Mouse (Mus musculus): ENCODE data around the gene Dtx3l. TPM values are rescaled to one million over a fixed set of nuclear protein-coding genes. Genes with fewer than 3 reads are reported as not detected.

Dtx3l gene
- polyA plus RNA-seq, 1 experiment from 2014 or later, result 4.1 TPM

DNA sequence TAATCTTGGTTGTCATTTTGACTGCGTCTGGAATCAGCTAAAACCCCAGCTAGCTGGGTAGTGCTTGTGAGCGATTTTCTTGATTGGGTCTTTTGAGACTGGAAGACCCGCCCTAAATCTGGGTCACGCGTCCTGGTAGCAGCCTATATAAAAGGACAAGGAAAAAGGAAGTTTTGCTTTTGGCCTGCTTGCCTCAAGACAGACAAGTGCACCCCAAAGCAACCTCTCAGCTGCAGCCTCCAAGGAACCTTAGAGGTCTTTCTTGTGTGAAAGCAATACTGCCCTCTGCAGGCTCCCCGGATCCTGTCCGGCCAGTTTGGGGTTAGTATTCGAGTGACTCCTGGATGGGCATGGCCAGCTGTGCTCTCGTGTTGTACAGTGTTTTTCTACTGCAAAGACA, 739 bp upstream of the Dtx3l start:
- no peaks in the 10 kb centered on the region for H3K4me1 ChIP-seq (ENCODE audit: control insufficient read depth, insufficient read depth, low read length)
- no peak overlapping the region for H3K4me3 ChIP-seq (ENCODE audit: low read depth, low read length)
- H3K27me3 ChIP-seq (ENCODE audit: control insufficient read depth, insufficient read depth, low read length), result no peaks in the 10 kb centered on the region
- H3K27ac ChIP-seq (replicated peaks; ENCODE audit: low read depth, low read length), result no peak overlapping the region
- no peak for ATAC-seq (ENCODE audit: insufficient number of reproducible peaks, low FRiP score, low TSS enrichment, low read depth)
- no peaks in the 10 kb centered on the region for H3K36me3 ChIP-seq (ENCODE audit: control insufficient read depth, insufficient read depth, low read length)
- no peaks in the 10 kb centered on the region for H3K9me3 ChIP-seq (ENCODE audit: control insufficient read depth, low read length)
- DNase-seq (ENCODE audit: low spot score), result peak; percentile 80
- no peak overlapping the region for H3K9ac ChIP-seq (ENCODE audit: low read length)
- WGBS, result 19% methylated on average over 9 of the region's 9 CpGs
- peak overlapping the region; percentile 80 for H3K4me2 ChIP-seq (ENCODE audit: low read depth, severe bottlenecking)

DNA sequence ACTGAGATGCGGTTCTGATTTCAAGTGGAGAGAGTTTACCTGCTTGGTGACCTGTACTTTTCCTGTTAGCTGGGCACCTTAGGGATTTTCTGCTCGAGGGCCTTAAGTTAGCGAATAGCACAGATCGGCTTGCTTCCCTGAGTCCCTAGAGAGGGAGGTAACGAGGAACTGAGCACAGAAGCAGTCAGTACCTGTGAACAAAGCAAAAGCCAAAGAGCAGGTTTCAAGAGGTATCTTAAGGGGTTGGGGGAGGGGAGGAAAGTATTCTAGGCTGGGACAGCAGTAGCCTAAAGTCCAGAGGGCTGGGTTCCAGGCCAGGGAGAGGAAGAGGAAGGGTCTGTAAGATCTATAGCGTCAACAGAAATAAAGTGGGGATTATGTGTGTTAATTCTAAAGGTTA, 310 bp upstream of the Dtx3l start:
- H3K4me3 ChIP-seq (ENCODE audit: low read depth, low read length), result peak overlapping the region; percentile 59
- 6% methylated on average over 6 of the region's 6 CpGs for WGBS
- H3K4me2 ChIP-seq (ENCODE audit: low read depth, severe bottlenecking), result peak overlapping the region; percentile 80
- no peaks in the 10 kb centered on the region for H3K4me1 ChIP-seq (ENCODE audit: control insufficient read depth, insufficient read depth, low read length)
- H3K27ac ChIP-seq (replicated peaks; ENCODE audit: low read depth, low read length), result no peak overlapping the region
- no peaks in the 10 kb centered on the region for H3K9me3 ChIP-seq (ENCODE audit: control insufficient read depth, low read length)
- H3K27me3 ChIP-seq (ENCODE audit: control insufficient read depth, insufficient read depth, low read length), result no peaks in the 10 kb centered on the region
- H3K9ac ChIP-seq (ENCODE audit: low read length), result peak overlapping the region; percentile 71; the same call in 1 of the 2 replicates
- no peak for ATAC-seq (ENCODE audit: insufficient number of reproducible peaks, low FRiP score, low TSS enrichment, low read depth)
- no peak for DNase-seq (ENCODE audit: low spot score)
- no peaks in the 10 kb centered on the region for H3K36me3 ChIP-seq (ENCODE audit: control insufficient read depth, insufficient read depth, low read length)

DNA sequence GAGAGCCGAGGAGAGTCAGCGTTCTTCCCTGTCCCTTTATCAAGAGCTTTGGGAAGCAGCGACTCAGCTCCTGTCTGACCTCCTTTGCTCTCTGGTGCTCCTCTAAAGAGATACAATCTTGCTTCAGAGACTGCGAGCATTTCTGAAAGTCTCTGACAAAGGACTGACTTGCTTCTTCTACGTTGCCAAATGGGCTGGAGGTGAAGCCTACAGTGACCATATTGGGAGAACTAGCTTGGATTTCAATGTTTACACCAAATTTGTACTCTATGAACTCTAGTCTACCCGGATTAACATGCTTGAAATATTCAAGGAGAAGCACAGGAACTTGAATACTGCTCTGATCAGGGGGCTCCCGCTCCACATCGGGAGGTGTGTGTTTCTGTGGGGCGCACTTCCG, 5.8 kb downstream of the Dtx3l start:
- H3K4me1 ChIP-seq (ENCODE audit: control insufficient read depth, insufficient read depth, low read length), result no peaks in the 10 kb centered on the region
- H3K4me2 ChIP-seq (ENCODE audit: low read depth, severe bottlenecking), result no peak overlapping the region
- DNase-seq (ENCODE audit: low spot score), result no peak
- H3K9me3 ChIP-seq (ENCODE audit: control insufficient read depth, low read length), result no peaks in the 10 kb centered on the region
- WGBS, result 91% methylated on average over 10 of the region's 10 CpGs
- H3K9ac ChIP-seq (ENCODE audit: low read length), result no peak overlapping the region
- ATAC-seq (ENCODE audit: insufficient number of reproducible peaks, low FRiP score, low TSS enrichment, low read depth), result no peak
- H3K36me3 ChIP-seq (ENCODE audit: control insufficient read depth, insufficient read depth, low read length), result no peaks in the 10 kb centered on the region
- no peak overlapping the region for H3K27ac ChIP-seq (replicated peaks; ENCODE audit: low read depth, low read length)
- no peak overlapping the region for H3K4me3 ChIP-seq (ENCODE audit: low read depth, low read length)
- no peaks in the 10 kb centered on the region for H3K27me3 ChIP-seq (ENCODE audit: control insufficient read depth, insufficient read depth, low read length)

DNA sequence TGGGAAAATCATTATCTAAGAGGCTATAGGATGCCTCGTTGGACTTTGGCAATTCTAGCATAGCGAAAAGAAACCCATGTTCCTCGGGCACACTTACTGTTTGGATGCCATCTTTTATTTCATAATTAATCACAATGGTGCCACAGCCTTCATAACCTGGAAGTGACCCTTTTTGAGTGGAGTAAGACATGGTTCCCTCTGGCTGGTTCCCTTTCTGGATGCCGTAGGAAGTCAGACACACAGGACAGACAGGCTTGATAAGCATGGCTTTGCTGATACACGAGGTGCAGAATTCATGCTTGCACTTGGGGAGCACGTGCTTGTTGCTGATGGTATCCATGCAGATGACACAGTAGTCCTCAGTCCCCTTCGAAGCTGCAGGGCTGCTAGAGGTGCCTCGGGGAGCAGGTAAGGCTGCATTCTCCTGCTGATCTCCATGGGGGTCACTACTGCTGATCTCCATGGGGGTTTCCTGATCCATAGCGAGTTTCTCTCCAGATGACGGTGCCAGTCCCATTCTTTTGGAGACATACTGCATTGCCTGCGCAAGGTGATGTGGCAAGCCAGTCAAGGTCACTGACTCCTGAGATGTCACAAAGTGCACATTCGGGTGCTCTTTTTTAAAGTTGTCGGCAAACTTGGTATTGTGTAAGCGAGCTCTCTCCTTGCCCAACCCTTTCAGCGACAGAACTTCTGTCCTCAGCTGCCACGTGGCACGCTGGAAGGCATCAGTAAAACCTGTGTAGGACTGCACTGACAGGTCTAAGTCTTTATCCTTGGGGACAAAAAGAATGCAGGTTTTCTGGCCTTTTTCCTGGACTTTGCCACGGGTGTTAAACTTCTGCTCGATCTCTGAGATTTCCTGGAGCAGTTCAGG, 6.5 kb downstream of the Dtx3l start:
- Histone ChIP-seq H3K27me3 (ENCODE audit: control insufficient read depth, insufficient read depth, low read length) (no peaks in the 10 kb centered on the region), H3K9me3 (ENCODE audit: control insufficient read depth, low read length) (no peaks in the 10 kb centered on the region), H3K4me2 (ENCODE audit: low read depth, severe bottlenecking) (no peak overlapping the region), H3K36me3 (ENCODE audit: control insufficient read depth, insufficient read depth, low read length) (no peaks in the 10 kb centered on the region), H3K9ac (ENCODE audit: low read length) (no peak overlapping the region), H3K4me1 (ENCODE audit: control insufficient read depth, insufficient read depth, low read length) (no peaks in the 10 kb centered on the region), H3K4me3 (ENCODE audit: low read depth, low read length) (no peak overlapping the region), H3K27ac (replicated peaks; ENCODE audit: low read depth, low read length) (no peak overlapping the region)
- ATAC-seq (ENCODE audit: insufficient number of reproducible peaks, low FRiP score, low TSS enrichment, low read depth) (no peak), DNase-seq (ENCODE audit: low spot score) (no peak)
- 89% methylated on average over 19 of the region's 19 CpGs for WGBS

DNA sequence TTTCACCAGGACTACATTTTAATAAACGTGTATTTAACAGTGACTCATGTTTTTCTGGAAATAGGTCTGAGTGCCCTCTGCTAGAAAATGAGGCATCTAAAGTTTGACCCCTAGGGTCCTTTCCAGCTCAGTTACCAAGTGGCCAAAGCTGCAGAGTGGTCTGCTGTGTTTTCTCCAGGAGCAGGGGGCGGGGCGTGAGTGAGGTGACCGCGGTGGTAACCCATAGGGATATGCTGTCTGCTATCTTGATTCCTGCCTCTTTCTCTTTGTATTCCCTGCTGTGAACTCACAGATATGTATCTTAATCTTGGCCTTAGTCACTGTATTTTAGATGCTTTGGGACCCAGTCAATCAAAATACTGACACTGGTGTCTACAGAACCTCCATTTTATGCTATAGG, 14.6 kb downstream of the Dtx3l start:
- ATAC-seq (ENCODE audit: insufficient number of reproducible peaks, low FRiP score, low TSS enrichment, low read depth) (no peak), DNase-seq (ENCODE audit: low spot score) (no peak)
- Histone ChIP-seq H3K36me3 (ENCODE audit: control insufficient read depth, insufficient read depth, low read length) (no peaks in the 10 kb centered on the region), H3K4me2 (ENCODE audit: low read depth, severe bottlenecking) (no peak overlapping the region), H3K9me3 (ENCODE audit: control insufficient read depth, low read length) (no peaks in the 10 kb centered on the region), H3K4me3 (ENCODE audit: low read depth, low read length) (no peak overlapping the region), H3K27me3 (ENCODE audit: control insufficient read depth, insufficient read depth, low read length) (no peaks in the 10 kb centered on the region), H3K27ac (replicated peaks; ENCODE audit: low read depth, low read length) (no peak overlapping the region), H3K4me1 (ENCODE audit: control insufficient read depth, insufficient read depth, low read length) (no peaks in the 10 kb centered on the region), H3K9ac (ENCODE audit: low read length) (no peak overlapping the region)
- 89% methylated on average over 5 of the region's 5 CpGs for WGBS

DNA sequence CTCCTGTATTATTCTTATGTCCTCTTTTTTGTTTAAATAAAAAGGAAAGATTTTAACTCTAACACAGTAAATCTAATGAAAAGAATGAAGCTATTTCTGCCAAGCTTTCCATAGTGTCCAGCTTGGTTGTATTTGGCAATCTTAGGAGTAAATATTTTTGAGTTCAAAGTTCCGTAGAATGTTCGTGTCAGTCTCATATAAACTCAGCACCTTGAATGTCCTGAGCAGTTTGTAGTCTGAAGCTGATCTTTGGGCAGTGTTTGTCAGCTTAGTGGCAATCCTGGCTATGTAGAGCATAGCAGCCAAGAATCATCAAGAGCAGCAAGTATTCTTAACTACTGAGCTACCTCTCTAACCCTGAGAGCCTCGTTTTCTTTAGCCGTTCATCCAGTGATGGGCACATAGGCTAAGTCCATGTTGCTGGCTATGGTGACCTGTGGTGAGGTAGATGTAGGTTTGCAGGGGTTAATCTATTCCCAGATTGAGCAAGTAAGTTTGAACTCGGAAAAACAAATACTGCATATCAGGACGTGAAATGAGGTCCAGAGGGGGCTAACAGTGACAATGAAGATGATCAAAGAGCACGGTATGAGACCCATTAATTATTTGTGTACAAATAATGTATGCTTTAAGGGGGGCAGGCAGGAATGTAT, 15.3 kb downstream of the Dtx3l start:
- no peak overlapping the region for H3K9ac ChIP-seq (ENCODE audit: low read length)
- no peaks in the 10 kb centered on the region for H3K27me3 ChIP-seq (ENCODE audit: control insufficient read depth, insufficient read depth, low read length)
- no peak overlapping the region for H3K27ac ChIP-seq (replicated peaks; ENCODE audit: low read depth, low read length)
- no peak overlapping the region for H3K4me3 ChIP-seq (ENCODE audit: low read depth, low read length)
- 87% methylated on average over 7 of the region's 7 CpGs for WGBS
- no peak overlapping the region for H3K4me2 ChIP-seq (ENCODE audit: low read depth, severe bottlenecking)
- H3K9me3 ChIP-seq (ENCODE audit: control insufficient read depth, low read length), result no peaks in the 10 kb centered on the region
- ATAC-seq (ENCODE audit: insufficient number of reproducible peaks, low FRiP score, low TSS enrichment, low read depth) (no peak), DNase-seq (ENCODE audit: low spot score) (no peak)
- no peaks in the 10 kb centered on the region for H3K36me3 ChIP-seq (ENCODE audit: control insufficient read depth, insufficient read depth, low read length)
- H3K4me1 ChIP-seq (ENCODE audit: control insufficient read depth, insufficient read depth, low read length), result no peaks in the 10 kb centered on the region

DNA sequence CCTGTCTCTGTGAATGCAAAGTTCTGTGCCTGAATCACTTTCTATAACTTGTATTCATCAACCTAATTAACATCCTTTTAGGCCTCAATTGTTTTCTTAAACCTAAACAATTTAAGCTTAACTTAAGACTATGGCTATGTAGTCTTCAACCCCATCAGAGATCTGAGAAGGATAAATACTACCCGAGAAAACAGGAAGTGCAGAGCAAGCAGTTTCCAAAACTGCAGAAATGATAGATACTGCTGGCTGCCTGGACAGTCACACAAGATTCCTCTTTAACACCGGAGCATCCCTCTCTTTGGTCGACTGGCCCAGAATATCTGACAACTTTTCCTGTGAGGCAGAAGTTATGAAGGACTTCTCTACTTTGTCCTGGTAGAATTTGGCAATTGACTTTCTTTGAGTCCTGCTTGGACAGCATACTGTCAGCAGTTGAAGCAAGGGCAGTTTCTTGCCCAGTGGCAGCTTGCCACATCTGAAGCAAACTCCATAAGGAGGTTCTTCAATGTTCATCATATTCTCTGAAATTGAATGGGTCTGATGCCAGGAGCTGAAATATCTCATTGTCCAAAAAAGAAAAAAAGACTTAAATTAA, 16.6 kb downstream of the Dtx3l start:
- 82% methylated on average over 3 of the region's 3 CpGs for WGBS
- Histone ChIP-seq H3K36me3 (ENCODE audit: control insufficient read depth, insufficient read depth, low read length) (no peaks in the 10 kb centered on the region), H3K9me3 (ENCODE audit: control insufficient read depth, low read length) (no peaks in the 10 kb centered on the region), H3K4me2 (ENCODE audit: low read depth, severe bottlenecking) (no peak overlapping the region), H3K27me3 (ENCODE audit: control insufficient read depth, insufficient read depth, low read length) (no peaks in the 10 kb centered on the region), H3K4me1 (ENCODE audit: control insufficient read depth, insufficient read depth, low read length) (no peaks in the 10 kb centered on the region), H3K4me3 (ENCODE audit: low read depth, low read length) (no peak overlapping the region), H3K27ac (replicated peaks; ENCODE audit: low read depth, low read length) (no peak overlapping the region), H3K9ac (ENCODE audit: low read length) (no peak overlapping the region)
- no peak for DNase-seq (ENCODE audit: low spot score)
- no peak for ATAC-seq (ENCODE audit: insufficient number of reproducible peaks, low FRiP score, low TSS enrichment, low read depth)

DNA sequence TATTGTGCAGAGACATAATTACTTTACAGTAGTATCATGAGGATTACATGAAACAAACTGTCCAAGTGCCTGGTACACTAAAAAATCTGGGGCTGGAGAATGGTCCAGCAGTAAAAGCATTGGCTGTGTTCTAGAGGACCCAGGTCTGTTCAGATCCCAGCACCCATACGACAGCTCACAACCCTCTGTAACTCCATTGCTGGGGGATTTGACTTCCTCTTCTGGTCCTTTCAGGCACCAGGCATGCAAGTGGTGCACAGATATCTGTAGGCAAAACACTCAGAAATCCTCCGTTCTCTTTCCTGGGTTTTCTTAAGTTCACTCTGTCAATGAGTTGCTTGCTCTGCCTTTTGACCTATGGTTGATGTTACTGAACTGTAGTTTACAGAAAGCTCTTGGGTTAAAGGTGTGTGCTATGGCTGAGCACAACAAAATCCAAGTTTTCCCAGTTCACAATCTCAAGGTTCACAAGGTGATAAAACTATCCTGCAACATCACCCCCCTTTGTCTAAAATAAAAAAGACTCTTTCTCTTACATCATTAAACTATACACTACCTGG, 17.2 kb downstream of the Dtx3l start:
- H3K27me3 ChIP-seq (ENCODE audit: control insufficient read depth, insufficient read depth, low read length), result no peaks in the 10 kb centered on the region
- no peak overlapping the region for H3K27ac ChIP-seq (replicated peaks; ENCODE audit: low read depth, low read length)
- 83% methylated on average over 2 of the region's 2 CpGs for WGBS
- H3K4me3 ChIP-seq (ENCODE audit: low read depth, low read length), result no peak overlapping the region
- H3K4me2 ChIP-seq (ENCODE audit: low read depth, severe bottlenecking), result no peak overlapping the region
- no peaks in the 10 kb centered on the region for H3K4me1 ChIP-seq (ENCODE audit: control insufficient read depth, insufficient read depth, low read length)
- no peaks in the 10 kb centered on the region for H3K36me3 ChIP-seq (ENCODE audit: control insufficient read depth, insufficient read depth, low read length)
- H3K9me3 ChIP-seq (ENCODE audit: control insufficient read depth, low read length), result no peaks in the 10 kb centered on the region
- no peak overlapping the region for H3K9ac ChIP-seq (ENCODE audit: low read length)
- ATAC-seq (ENCODE audit: insufficient number of reproducible peaks, low FRiP score, low TSS enrichment, low read depth) (no peak), DNase-seq (ENCODE audit: low spot score) (no peak)
